Mouse (Mus musculus): Measurements from ENCODE around the gene Tacc3. TPM values are rescaled to one million over a fixed set of nuclear protein-coding genes. Genes with fewer than 3 reads are reported as not detected.

Tacc3 gene
- polyA plus RNA-seq, 1 experiment from 2014 or later = 71.9 TPM

- WGBS = 80% methylated on average over 4 of the region's 4 CpGs
- no peak overlapping the region for H3K4me2 ChIP-seq (ENCODE audit: low read length)
- H3K27me3 ChIP-seq (replicated peaks; ENCODE audit: control insufficient read depth, insufficient read depth, low read length) = no peaks in the 10 kb centered on the region
- no peaks in the 10 kb centered on the region for H3K36me3 ChIP-seq (ENCODE audit: control insufficient read depth, insufficient read depth)
- no peak for ATAC-seq
- peaks cover 15% of the 10 kb centered on the region for H3K4me1 ChIP-seq (replicated peaks; ENCODE audit: control insufficient read depth, insufficient read depth, low read length)
- H3K27ac ChIP-seq (ENCODE audit: low read length) = no peak overlapping the region
- no peak overlapping the region for H3K9ac ChIP-seq (replicated peaks; ENCODE audit: low read depth, low read length)
- no peaks in the 10 kb centered on the region for H3K9me3 ChIP-seq (ENCODE audit: control insufficient read depth, low read length)
- no peak overlapping the region for H3K4me3 ChIP-seq (replicated peaks; ENCODE audit: low read length)
Observed at GRCm38 (mm10) chr5:33707163-33707562, 49.2 kb downstream of the Tacc3 start.

- Histone ChIP-seq H3K9me3 (ENCODE audit: control insufficient read depth, low read length) (no peaks in the 10 kb centered on the region), H3K27me3 (replicated peaks; ENCODE audit: control insufficient read depth, insufficient read depth, low read length) (no peaks in the 10 kb centered on the region), H3K36me3 (ENCODE audit: control insufficient read depth, insufficient read depth) (no peaks in the 10 kb centered on the region), H3K4me3 (replicated peaks; ENCODE audit: low read length) (no peak overlapping the region), H3K9ac (replicated peaks; ENCODE audit: low read depth, low read length) (no peak overlapping the region), H3K27ac (ENCODE audit: low read length) (no peak overlapping the region), H3K4me1 (replicated peaks; ENCODE audit: control insufficient read depth, insufficient read depth, low read length) (peaks cover 12% of the 10 kb centered on the region), H3K4me2 (ENCODE audit: low read length) (no peak overlapping the region)
- 37% methylated on average over 2 of the region's 2 CpGs for WGBS
- no peak for ATAC-seq
Observed at GRCm38 (mm10) chr5:33709037-33709436, 51.1 kb downstream of the Tacc3 start.

- no peak overlapping the region for H3K4me2 ChIP-seq (ENCODE audit: low read length)
- H3K4me3 ChIP-seq (replicated peaks; ENCODE audit: low read length) = no peak overlapping the region
- H3K27me3 ChIP-seq (replicated peaks; ENCODE audit: control insufficient read depth, insufficient read depth, low read length) = no peaks in the 10 kb centered on the region
- no peak for ATAC-seq
- WGBS = 76% methylated on average over 2 of the region's 2 CpGs
- no peaks in the 10 kb centered on the region for H3K9me3 ChIP-seq (ENCODE audit: control insufficient read depth, low read length)
- H3K27ac ChIP-seq (ENCODE audit: low read length) = no peak overlapping the region
- H3K36me3 ChIP-seq (ENCODE audit: control insufficient read depth, insufficient read depth) = no peaks in the 10 kb centered on the region
- H3K9ac ChIP-seq (replicated peaks; ENCODE audit: low read depth, low read length) = no peak overlapping the region
- no peaks in the 10 kb centered on the region for H3K4me1 ChIP-seq (replicated peaks; ENCODE audit: control insufficient read depth, insufficient read depth, low read length)
Observed at GRCm38 (mm10) chr5:33712550-33712949, 54.6 kb downstream of the Tacc3 start.

GRCm38 (mm10) chr5:33715182-33715581, 57.3 kb downstream of the Tacc3 start:
- ATAC-seq = no peak
- no peak overlapping the region for H3K27ac ChIP-seq (ENCODE audit: low read length)
- H3K9me3 ChIP-seq (ENCODE audit: control insufficient read depth, low read length) = no peaks in the 10 kb centered on the region
- H3K4me2 ChIP-seq (ENCODE audit: low read length) = no peak overlapping the region
- H3K27me3 ChIP-seq (replicated peaks; ENCODE audit: control insufficient read depth, insufficient read depth, low read length) = no peaks in the 10 kb centered on the region
- no peaks in the 10 kb centered on the region for H3K4me1 ChIP-seq (replicated peaks; ENCODE audit: control insufficient read depth, insufficient read depth, low read length)
- no peaks in the 10 kb centered on the region for H3K36me3 ChIP-seq (ENCODE audit: control insufficient read depth, insufficient read depth)
- no peak overlapping the region for H3K9ac ChIP-seq (replicated peaks; ENCODE audit: low read depth, low read length)
- H3K4me3 ChIP-seq (replicated peaks; ENCODE audit: low read length) = no peak overlapping the region
- 43% methylated on average over 2 of the region's 2 CpGs for WGBS

- Histone ChIP-seq H3K9ac (replicated peaks; ENCODE audit: low read depth, low read length) (no peak overlapping the region), H3K27me3 (replicated peaks; ENCODE audit: control insufficient read depth, insufficient read depth, low read length) (no peaks in the 10 kb centered on the region), H3K9me3 (ENCODE audit: control insufficient read depth, low read length) (no peaks in the 10 kb centered on the region), H3K4me2 (ENCODE audit: low read length) (no peak overlapping the region), H3K4me3 (replicated peaks; ENCODE audit: low read length) (no peak overlapping the region), H3K4me1 (replicated peaks; ENCODE audit: control insufficient read depth, insufficient read depth, low read length) (peaks cover 7% of the 10 kb centered on the region), H3K27ac (ENCODE audit: low read length) (no peak overlapping the region), H3K36me3 (ENCODE audit: control insufficient read depth, insufficient read depth) (no peaks in the 10 kb centered on the region)
- WGBS = 79% methylated on average over 6 of the region's 6 CpGs
- ATAC-seq = no peak
Observed at GRCm38 (mm10) chr5:33716467-33716866, 58.5 kb downstream of the Tacc3 start.

- Histone ChIP-seq H3K4me3 (replicated peaks; ENCODE audit: low read length) (no peak overlapping the region), H3K27ac (ENCODE audit: low read length) (no peak overlapping the region), H3K36me3 (ENCODE audit: control insufficient read depth, insufficient read depth) (no peaks in the 10 kb centered on the region), H3K27me3 (replicated peaks; ENCODE audit: control insufficient read depth, insufficient read depth, low read length) (no peaks in the 10 kb centered on the region), H3K9ac (replicated peaks; ENCODE audit: low read depth, low read length) (no peak overlapping the region), H3K9me3 (ENCODE audit: control insufficient read depth, low read length) (no peaks in the 10 kb centered on the region), H3K4me2 (ENCODE audit: low read length) (no peak overlapping the region), H3K4me1 (replicated peaks; ENCODE audit: control insufficient read depth, insufficient read depth, low read length) (peaks cover 20% of the 10 kb centered on the region)
- ATAC-seq = no peak
- 87% methylated on average over 5 of the region's 5 CpGs for WGBS
Observed at GRCm38 (mm10) chr5:33718460-33718859, 60.5 kb downstream of the Tacc3 start.

- Histone ChIP-seq H3K36me3 (ENCODE audit: control insufficient read depth, insufficient read depth) (no peaks in the 10 kb centered on the region), H3K27me3 (replicated peaks; ENCODE audit: control insufficient read depth, insufficient read depth, low read length) (no peaks in the 10 kb centered on the region), H3K9me3 (ENCODE audit: control insufficient read depth, low read length) (no peaks in the 10 kb centered on the region), H3K4me2 (ENCODE audit: low read length) (peak overlapping the region; percentile 98), H3K4me3 (replicated peaks; ENCODE audit: low read length) (peak overlapping the region; percentile 73), H3K9ac (replicated peaks; ENCODE audit: low read depth, low read length) (peak overlapping the region; percentile 89; the same call in 1 of the 2 replicates), H3K27ac (ENCODE audit: low read length) (no peak overlapping the region), H3K4me1 (replicated peaks; ENCODE audit: control insufficient read depth, insufficient read depth, low read length) (peaks cover 36% of the 10 kb centered on the region)
- 15% methylated on average over 8 of the region's 8 CpGs for WGBS
- no peak for ATAC-seq
Observed at GRCm38 (mm10) chr5:33720852-33721490, 63.0 kb downstream of the Tacc3 start.

- Histone ChIP-seq H3K27ac (ENCODE audit: low read length) (peak within 1 kb of the TSS; percentile 53), H3K4me3 (replicated peaks; ENCODE audit: low read length) (peak within 1 kb of the TSS; percentile 73), H3K9ac (replicated peaks; ENCODE audit: low read depth, low read length) (peak within 1 kb of the TSS; percentile 89), H3K36me3 (ENCODE audit: control insufficient read depth, insufficient read depth) (no peaks in the 10 kb centered on the region), H3K4me2 (ENCODE audit: low read length) (peak within 1 kb of the TSS; percentile 98), H3K9me3 (ENCODE audit: control insufficient read depth, low read length) (no peaks in the 10 kb centered on the region), H3K27me3 (replicated peaks; ENCODE audit: control insufficient read depth, insufficient read depth, low read length) (no peaks in the 10 kb centered on the region), H3K4me1 (replicated peaks; ENCODE audit: control insufficient read depth, insufficient read depth, low read length) (peaks cover 39% of the 10 kb centered on the region)
- 0% methylated on average over 57 of the region's 73 CpGs for WGBS
- ATAC-seq = peak; percentile 68
Observed at GRCm38 (mm10) chr5:33721541-33722265, 63.8 kb downstream of the Tacc3 start, which contains the start of gene Fgfr3. Gene Fgfr3, plus strand, starts transcription at chr5:33721674.

GRCm38 (mm10) chr5:33722266-33723018, 64.5 kb downstream of the Tacc3 start:
- Histone ChIP-seq H3K9ac (replicated peaks; ENCODE audit: low read depth, low read length) (peak overlapping the region; percentile 89), H3K4me2 (ENCODE audit: low read length) (peak overlapping the region; percentile 98), H3K36me3 (ENCODE audit: control insufficient read depth, insufficient read depth) (no peaks in the 10 kb centered on the region), H3K9me3 (ENCODE audit: control insufficient read depth, low read length) (no peaks in the 10 kb centered on the region), H3K27ac (ENCODE audit: low read length) (peak overlapping the region; percentile 53), H3K4me3 (replicated peaks; ENCODE audit: low read length) (peak overlapping the region; percentile 73), H3K4me1 (replicated peaks; ENCODE audit: control insufficient read depth, insufficient read depth, low read length) (peaks cover 44% of the 10 kb centered on the region), H3K27me3 (replicated peaks; ENCODE audit: control insufficient read depth, insufficient read depth, low read length) (no peaks in the 10 kb centered on the region)
- under 1% methylated on average over 52 of the region's 53 CpGs for WGBS
- ATAC-seq = peak; percentile 27

Measured in forebrain, embryonic 16.5 days (tissue).